Mouse (Mus musculus) heart, embryonic 12.5 days (tissue): ENCODE measurements around the gene Bbox1. TPM values are rescaled to one million over a fixed set of nuclear protein-coding genes. Genes with fewer than 3 reads are reported as not detected.

Source experiments
- ATAC-seq: fragments of 200-750 bp; cut with Nextera tagmentation; 2 replicates; pipeline ENCODE4 v1.8.0; 2017; ENCODE audit warnings: moderate TSS enrichment, moderate library complexity; ENCODE audit not compliant: insufficient number of reproducible peaks, low FRiP score
- H3K27ac ChIP-seq: fragments of 300-500 bp; sonication (generic); 2 replicates; pipeline ENCODE4 v1.5.1; 2016; ENCODE audit warnings: mild to moderate bottlenecking, moderate library complexity; ENCODE audit not compliant: poor library complexity, severe bottlenecking
- H3K27me3 ChIP-seq: fragments of 300-500 bp; sonication (generic); replicated peaks from 2 replicates; pipeline ENCODE4 v1.6.1; 2016; ENCODE audit warnings: mild to moderate bottlenecking, moderate library complexity
- H3K36me3 ChIP-seq: fragments of 300-500 bp; sonication (generic); 2 replicates; pipeline ENCODE4 v1.6.1; 2016; ENCODE audit warnings: mild to moderate bottlenecking, moderate library complexity
- H3K4me1 ChIP-seq: fragments of 300-500 bp; sonication (generic); replicated peaks from 2 replicates; pipeline ENCODE4 v1.6.1; 2016; ENCODE audit warnings: mild to moderate bottlenecking
- H3K4me2 ChIP-seq: fragments of 300-500 bp; sonication (generic); 2 replicates; pipeline ENCODE4 v1.6.1; 2016; ENCODE audit warnings: mild to moderate bottlenecking, moderate library complexity
- H3K4me3 ChIP-seq: fragments of 300-500 bp; sonication (generic); 2 replicates; pipeline ENCODE4 v1.5.1; 2016; ENCODE audit warnings: mild to moderate bottlenecking
- H3K9ac ChIP-seq: fragments of 300-500 bp; sonication (generic); 2 replicates; pipeline ENCODE4 v1.6.1; 2016; ENCODE audit warnings: mild to moderate bottlenecking, moderate library complexity
- H3K9me3 ChIP-seq: fragments of 300-500 bp; sonication (generic); replicated peaks from 2 replicates; pipeline ENCODE4 v1.6.1; 2016; ENCODE audit warnings: mild to moderate bottlenecking, moderate library complexity
- WGBS: fragments of 180-500 bp; shearing (Covaris S2); methylation state at CpG from one replicate; pipeline ENCODE4 v1.1.7; 2016; 5-methylcytosine and 5-hydroxymethylcytosine counted together
- polyA plus RNA-seq: library from polyadenylated mRNA; unstranded; fragments of >200 nt; fragmentation: Nextera tagmentation; extraction: Ambion mirVana; gene quantifications from 2 replicates; pipeline ENCODE4 v1.2.1, GENCODE M21; 2016

The Bbox1 gene
- polyA plus RNA-seq = 0.04 TPM in 1 of 2 replicates, not detected in the other

DNA sequence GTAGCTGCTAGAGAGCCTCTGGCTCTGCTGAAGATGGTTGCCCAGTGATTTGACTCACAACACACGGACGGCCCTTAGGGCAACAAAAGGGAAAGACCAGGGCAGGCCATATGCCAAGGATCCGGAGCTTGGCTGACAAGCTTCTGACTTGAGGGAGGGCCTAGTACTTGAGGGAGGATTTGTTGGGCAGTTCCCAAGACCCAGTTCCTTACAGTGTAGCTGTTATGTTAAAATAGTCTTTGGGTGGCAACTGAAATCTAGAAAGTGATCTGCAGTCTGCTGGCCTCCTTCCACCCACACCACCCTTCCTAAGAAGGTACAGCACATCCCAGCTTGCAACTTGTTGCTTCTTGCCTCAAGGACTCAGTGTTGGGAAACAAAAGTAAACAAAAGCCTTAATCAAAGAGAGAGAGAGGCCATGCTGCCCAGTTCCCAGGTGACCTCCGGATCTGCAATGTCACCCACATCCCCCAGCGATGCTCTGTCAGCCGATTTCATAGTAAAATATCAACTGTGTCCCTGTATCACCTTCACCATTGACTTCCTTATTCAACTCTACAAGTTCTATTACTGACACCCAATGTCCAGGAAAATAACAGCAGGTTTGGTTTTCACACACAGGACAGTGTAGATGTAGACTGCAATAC lies at the start of gene Bbox1:
Gene Bbox1, minus strand, starts transcription at position 52 of the 647 bp plus-strand sequence.
- Histone ChIP-seq H3K27ac (no peak within 1 kb of the TSS), H3K4me1 (no peaks in the 10 kb centered on the region), H3K9ac (no peak within 1 kb of the TSS), H3K4me3 (no peak within 1 kb of the TSS), H3K36me3 (no peaks in the 10 kb centered on the region), H3K27me3 (no peaks in the 10 kb centered on the region), H3K9me3 (no peaks in the 10 kb centered on the region), H3K4me2 (no peak within 1 kb of the TSS)
- WGBS = 71% methylated on average over 6 of the region's 6 CpGs
- no peak for ATAC-seq

DNA sequence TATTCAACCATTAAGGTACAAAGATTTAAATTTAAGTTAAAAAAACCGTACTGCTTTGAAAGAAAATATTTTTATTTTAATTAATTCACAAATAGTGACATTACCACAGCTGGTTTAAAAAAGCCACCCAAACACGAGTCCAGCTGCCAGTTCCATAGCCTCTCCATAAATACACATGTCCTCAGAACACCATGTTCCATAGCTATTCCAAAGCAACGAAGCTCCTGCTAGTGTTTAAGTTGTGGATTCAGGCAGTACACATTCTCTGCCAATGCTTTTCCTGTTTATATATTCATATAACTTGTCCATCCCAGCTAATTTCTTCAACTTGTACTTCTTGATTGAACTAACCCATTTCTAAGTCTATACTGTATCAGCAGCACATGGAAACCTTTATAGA lies 49.5 kb upstream of the Bbox1 start:
- no peak overlapping the region for H3K27ac ChIP-seq
- H3K9me3 ChIP-seq = no peaks in the 10 kb centered on the region
- H3K36me3 ChIP-seq = no peaks in the 10 kb centered on the region
- 79% methylated on average over 3 of the region's 3 CpGs for WGBS
- no peak overlapping the region for H3K4me3 ChIP-seq
- peaks cover 5% of the 10 kb centered on the region; the same call in 1 of the 2 replicates for H3K4me1 ChIP-seq
- H3K4me2 ChIP-seq = no peak overlapping the region
- no peaks in the 10 kb centered on the region; the same call in 1 of the 2 replicates for H3K27me3 ChIP-seq
- H3K9ac ChIP-seq = no peak overlapping the region
- no peak for ATAC-seq

DNA sequence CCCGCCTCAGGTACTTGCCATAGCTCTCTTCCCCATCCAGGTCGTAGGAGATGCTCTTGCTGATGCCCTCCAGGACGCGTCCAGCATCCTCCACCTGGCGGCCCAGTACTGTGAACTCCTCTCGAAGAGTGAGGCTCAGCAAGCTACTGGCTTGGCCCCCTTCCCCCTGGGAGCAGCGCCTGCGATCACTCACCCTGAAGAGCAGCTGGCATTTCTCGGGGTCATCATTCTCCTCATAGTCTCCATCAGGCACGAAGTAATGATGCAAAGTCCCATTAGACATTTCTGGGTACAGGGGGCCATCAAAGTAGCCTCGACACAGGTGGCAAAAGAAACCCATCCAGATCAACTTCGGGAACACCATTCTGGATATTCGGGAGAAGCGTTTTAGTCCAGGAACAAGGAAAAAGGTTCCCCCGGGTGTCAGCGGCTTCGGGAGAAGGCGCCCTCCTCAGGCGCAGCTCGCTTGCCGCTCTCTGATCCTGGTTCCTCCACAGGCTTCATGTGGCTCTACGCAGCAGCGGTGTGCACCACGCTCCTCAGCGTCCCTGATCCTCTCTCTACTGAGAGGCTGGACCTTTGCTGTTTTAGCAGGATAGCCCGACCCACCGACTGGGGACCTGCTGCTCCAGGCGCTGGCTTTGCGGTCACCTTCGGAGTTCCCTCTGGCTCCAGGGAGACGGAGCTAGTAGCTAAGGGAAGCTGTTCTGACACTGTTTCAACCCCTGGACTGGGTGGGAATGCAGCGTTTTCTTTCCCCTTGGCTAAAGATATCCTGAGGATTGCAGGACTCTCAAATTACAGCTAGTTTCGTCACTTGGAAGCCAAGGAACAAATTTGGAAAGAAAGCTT lies 48.3 kb upstream of the Bbox1 start, which contains the start of gene Fibin:
Gene Fibin, minus strand, starts transcription at position 752 of the 852 bp plus-strand sequence.
- ATAC-seq = 0 out of 2 replicates have a peak, but pooled peaks have one; percentile 33

DNA sequence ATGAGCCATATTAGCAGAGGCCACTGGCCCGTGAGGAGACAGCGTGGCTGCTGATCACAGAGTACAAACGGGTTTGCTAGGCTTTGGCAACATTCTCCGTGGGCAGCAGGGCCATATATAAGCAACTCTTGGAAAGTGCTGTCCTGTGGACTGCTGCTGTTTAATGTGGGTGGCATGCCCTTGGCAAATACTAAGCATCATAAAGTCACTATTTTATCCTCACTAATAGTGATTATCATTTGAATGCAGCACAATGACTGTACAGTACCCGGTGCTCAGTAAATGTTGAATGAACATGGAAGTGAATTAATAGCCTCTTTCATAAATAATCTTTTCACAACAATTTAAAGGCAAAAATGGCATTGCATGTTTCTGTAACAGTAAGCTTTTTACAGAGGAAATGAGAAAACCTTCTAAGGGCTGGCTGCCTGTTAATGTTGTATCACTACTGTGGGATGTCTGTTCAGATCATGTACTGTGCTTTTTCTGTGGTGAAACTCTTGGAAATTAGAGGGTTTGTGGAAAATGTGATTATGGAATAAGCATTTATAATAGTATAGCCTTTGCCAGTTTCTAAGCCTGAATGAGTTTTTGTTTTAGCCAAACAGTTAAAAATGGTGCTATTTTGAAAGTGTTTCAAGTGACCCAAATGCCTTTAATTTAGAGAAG lies 39.1 kb upstream of the Bbox1 start:
- Histone ChIP-seq H3K4me3 (no peak overlapping the region), H3K4me2 (no peak overlapping the region), H3K36me3 (no peaks in the 10 kb centered on the region), H3K4me1 (no peaks in the 10 kb centered on the region), H3K27me3 (no peaks in the 10 kb centered on the region), H3K27ac (no peak overlapping the region), H3K9ac (no peak overlapping the region), H3K9me3 (no peaks in the 10 kb centered on the region)
- WGBS = 84% methylated on average over 5 of the region's 5 CpGs
- ATAC-seq = no peak

More for the DNA sequence above, 48.3 kb upstream of the Bbox1 start, which contains the start of gene Fibin:
- Histone ChIP-seq H3K36me3 (no peaks in the 10 kb centered on the region), H3K9me3 (no peaks in the 10 kb centered on the region), H3K9ac (peak within 1 kb of the TSS; percentile 65), H3K27me3 (no peaks in the 10 kb centered on the region; the same call in 1 of the 2 replicates), H3K4me3 (peak within 1 kb of the TSS; percentile 55), H3K4me2 (peak within 1 kb of the TSS; percentile 86), H3K27ac (no peak within 1 kb of the TSS), H3K4me1 (peaks cover 5% of the 10 kb centered on the region; the same call in 1 of the 2 replicates)
- WGBS = 2% methylated on average over 33 of the region's 33 CpGs

DNA sequence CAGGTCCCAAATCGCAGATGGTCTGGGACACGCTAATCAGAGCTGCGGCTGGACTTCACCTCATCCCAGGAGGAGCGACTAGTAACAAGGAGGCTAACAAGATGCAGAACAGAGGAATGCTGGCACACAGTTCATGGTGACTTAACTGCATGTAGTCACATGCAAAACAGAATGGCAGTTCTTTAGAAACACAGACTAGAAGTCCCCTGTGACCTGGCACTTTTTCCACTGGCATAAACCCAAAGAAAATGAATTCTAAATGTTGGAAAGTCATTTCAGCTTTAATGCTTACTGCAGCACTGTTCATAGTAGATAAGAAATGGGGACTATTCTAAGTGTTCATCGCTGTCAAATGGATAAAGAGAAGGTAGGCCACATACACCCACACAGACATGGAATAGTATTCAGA lies 37.5 kb upstream of the Bbox1 start:
- 55% methylated on average over 5 of the region's 5 CpGs for whole genome bisulfite sequencing
- no peak for ATAC-seq
- H3K4me1 ChIP-seq = no peaks in the 10 kb centered on the region

DNA sequence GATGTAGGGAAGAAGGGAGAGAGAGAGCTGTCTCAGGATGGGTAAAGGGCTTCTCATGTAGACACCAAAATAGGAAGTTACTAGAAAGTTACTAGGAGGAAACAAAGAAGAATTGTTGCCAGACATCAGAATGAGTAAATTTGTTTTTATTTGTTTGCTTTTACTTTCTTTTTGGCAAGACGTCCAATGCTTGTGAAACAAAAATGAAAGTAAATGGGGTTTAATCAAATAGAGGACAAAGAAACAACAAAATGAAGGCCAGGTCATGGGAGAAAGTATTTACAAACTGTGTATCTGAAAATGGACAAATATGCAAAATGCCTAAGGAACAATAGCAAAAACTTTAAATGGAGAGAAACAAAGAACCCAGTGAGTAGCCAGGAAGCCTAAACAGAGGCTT lies 37.0 kb upstream of the Bbox1 start:
- no peak overlapping the region for H3K4me3 ChIP-seq
- H3K36me3 ChIP-seq = no peaks in the 10 kb centered on the region
- H3K9ac ChIP-seq = no peak overlapping the region
- no peaks in the 10 kb centered on the region for H3K27me3 ChIP-seq
- no peak overlapping the region for H3K4me2 ChIP-seq
- no peak for ATAC-seq
- no peaks in the 10 kb centered on the region for H3K4me1 ChIP-seq
- 67% methylated on average over 1 of the region's 1 CpGs for WGBS
- no peak overlapping the region for H3K27ac ChIP-seq
- no peaks in the 10 kb centered on the region for H3K9me3 ChIP-seq

More for the DNA sequence above, 37.5 kb upstream of the Bbox1 start:
- Histone ChIP-seq H3K27ac (no peak overlapping the region), H3K9me3 (no peaks in the 10 kb centered on the region), H3K9ac (no peak overlapping the region), H3K4me3 (no peak overlapping the region), H3K36me3 (no peaks in the 10 kb centered on the region), H3K4me2 (no peak overlapping the region), H3K27me3 (no peaks in the 10 kb centered on the region)

DNA sequence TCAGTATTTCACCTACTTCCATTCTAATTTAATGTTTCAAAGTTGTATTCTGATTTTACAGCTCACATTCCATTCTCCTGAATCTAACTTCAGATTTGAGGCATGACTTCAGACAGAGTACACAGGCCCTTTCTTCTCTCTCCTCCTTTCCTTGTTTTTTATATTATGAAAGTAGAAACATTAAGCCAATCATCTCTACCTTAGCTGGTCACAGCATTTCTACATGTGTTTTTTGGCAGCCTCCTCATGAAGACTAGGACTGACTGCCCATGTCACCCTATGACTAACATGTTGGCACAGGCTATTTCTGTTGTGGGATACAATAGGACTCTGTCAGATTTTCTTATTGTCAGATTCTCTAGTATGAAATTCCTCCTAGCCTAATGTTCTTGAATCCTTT lies 14.6 kb upstream of the Bbox1 start:
- Histone ChIP-seq H3K4me3 (no peak overlapping the region), H3K9me3 (no peaks in the 10 kb centered on the region), H3K4me1 (no peaks in the 10 kb centered on the region), H3K9ac (no peak overlapping the region), H3K27ac (no peak overlapping the region), H3K36me3 (no peaks in the 10 kb centered on the region), H3K4me2 (no peak overlapping the region), H3K27me3 (no peaks in the 10 kb centered on the region)
- no peak for ATAC-seq

DNA sequence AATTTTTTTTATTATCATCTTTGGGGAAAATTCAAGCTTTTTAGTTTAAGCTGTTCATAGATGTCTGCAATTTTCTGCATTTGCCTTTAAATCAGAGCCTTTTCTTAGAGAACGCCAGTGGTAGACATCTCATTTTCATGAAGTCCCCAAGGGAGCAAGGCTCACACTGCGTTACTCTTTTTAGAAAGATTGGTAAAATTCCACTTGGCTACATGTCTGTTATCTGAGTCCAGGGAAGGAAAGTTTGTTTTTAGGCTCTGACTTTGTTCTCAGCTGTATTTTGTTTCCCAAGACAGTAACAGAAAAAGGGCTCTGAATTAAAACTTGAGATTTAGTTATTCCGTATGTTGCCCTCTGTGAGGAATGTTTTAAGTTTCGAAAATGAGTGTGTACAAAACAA lies 5.6 kb upstream of the Bbox1 start:
- Histone ChIP-seq H3K4me2 (no peak overlapping the region), H3K4me3 (no peak overlapping the region), H3K9ac (no peak overlapping the region), H3K27ac (no peak overlapping the region), H3K36me3 (no peaks in the 10 kb centered on the region), H3K27me3 (no peaks in the 10 kb centered on the region), H3K9me3 (no peaks in the 10 kb centered on the region), H3K4me1 (no peaks in the 10 kb centered on the region)
- ATAC-seq = no peak
- 61% methylated on average over 4 of the region's 4 CpGs for WGBS

DNA sequence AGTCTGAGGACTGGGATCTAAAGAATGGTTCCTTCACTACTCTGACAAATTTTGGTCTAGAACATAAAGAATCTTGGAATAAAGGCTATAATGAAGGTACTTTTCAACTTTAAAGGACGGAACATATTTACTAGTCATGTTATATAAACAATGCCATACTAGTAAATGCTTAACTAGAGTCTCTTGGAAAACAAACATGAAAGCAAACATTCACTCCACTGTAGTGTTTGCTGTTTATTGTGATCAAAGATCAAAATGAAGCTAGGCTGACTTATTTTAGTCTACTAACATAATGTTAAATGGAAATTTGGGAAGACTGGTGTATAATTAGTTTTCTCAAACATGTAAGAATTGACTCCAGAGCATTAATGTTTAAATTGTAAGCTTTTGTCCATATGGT lies 4.9 kb upstream of the Bbox1 start:
- H3K9me3 ChIP-seq = no peaks in the 10 kb centered on the region
- H3K36me3 ChIP-seq = no peaks in the 10 kb centered on the region
- H3K4me1 ChIP-seq = no peaks in the 10 kb centered on the region
- no peak overlapping the region for H3K4me3 ChIP-seq
- whole genome bisulfite sequencing = 74% methylated on average over 1 of the region's 1 CpGs
- no peak overlapping the region for H3K4me2 ChIP-seq
- no peak overlapping the region for H3K9ac ChIP-seq
- H3K27me3 ChIP-seq = no peaks in the 10 kb centered on the region
- H3K27ac ChIP-seq = no peak overlapping the region
- ATAC-seq = no peak

DNA sequence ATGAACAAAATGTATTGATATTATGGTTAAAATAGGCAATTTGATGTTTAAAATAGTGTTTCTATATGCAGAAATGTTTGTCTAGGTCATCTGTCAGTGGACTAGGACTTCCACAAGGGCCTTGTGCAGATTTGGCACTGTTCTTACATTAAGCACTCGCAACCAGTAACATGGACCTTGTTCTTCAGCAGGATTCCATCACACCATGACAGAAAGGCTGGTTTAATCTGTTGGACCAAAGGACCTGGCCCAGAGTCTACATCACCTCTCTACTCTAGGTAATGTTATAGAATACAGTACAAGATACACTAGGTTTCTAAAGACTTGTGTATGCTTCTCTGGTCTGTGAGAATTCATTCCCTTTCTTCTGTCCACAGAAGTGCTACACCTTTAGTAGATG lies 4.4 kb upstream of the Bbox1 start:
- Histone ChIP-seq H3K4me3 (no peak overlapping the region), H3K36me3 (no peaks in the 10 kb centered on the region), H3K4me2 (no peak overlapping the region), H3K4me1 (no peaks in the 10 kb centered on the region), H3K27ac (no peak overlapping the region), H3K9ac (no peak overlapping the region), H3K27me3 (no peaks in the 10 kb centered on the region), H3K9me3 (no peaks in the 10 kb centered on the region)
- no peak for ATAC-seq
- 86% methylated on average over 1 of the region's 1 CpGs for WGBS
